Mouse (Mus musculus) erythroid progenitor cell, adult 5-6 weeks (primary cell): ENCODE measurements around the gene Klhl26. TPM values are rescaled to one million over a fixed set of nuclear protein-coding genes. Genes with fewer than 3 reads are reported as not detected.

Experiments
- ATAC-seq: replicated peaks from 2 replicates; pipeline ENCODE4 v1.8.0; 2016; ENCODE audit warnings: moderate number of reproducible peaks, mild to moderate bottlenecking, moderate TSS enrichment, inconsistent platforms; ENCODE audit not compliant: poor library complexity, low FRiP score, severe bottlenecking
- total RNA-seq, 2 experiments: library from RNA; stranded (forward) in 1 of 2; stranded (reverse) in 1 of 2; fragments of 150-400 nt in 1 of 2; fragments of 186-747, 209-891 nt in 1 of 2; gene quantifications; 2 replicates each; pipeline versions ENCODE4 v1.2.3 to v1.2.4; 2015 to 2017; ENCODE audit warnings: low replicate concordance in 2 of 2

Gene Klhl26
- total RNA-seq, 2 experiments from 2014 or later, result 5.1 to 10.1 TPM

GRCm38 (mm10) chr8:70482943-70483342 is 6.2 kb upstream of the Klhl26 start:
- ATAC-seq, result no peak

GRCm38 (mm10) chr8:70481908-70482307 is 5.1 kb upstream of the Klhl26 start:
- no peak for ATAC-seq

GRCm38 (mm10) chr8:70477269-70477982 is 658 bp upstream of the Klhl26 start:
- ATAC-seq, result peak; percentile 33; the same call in 1 of the 2 replicates

- ATAC-seq, result no peak
Observed at GRCm38 (mm10) chr8:70471856-70472255, 4.9 kb downstream of the Klhl26 start.

GRCm38 (mm10) chr8:70469938-70470337 is 6.8 kb downstream of the Klhl26 start:
- ATAC-seq, result no peak

GRCm38 (mm10) chr8:70469295-70469916 is 7.4 kb downstream of the Klhl26 start:
- ATAC-seq, result no peak

- no peak for ATAC-seq
Observed at GRCm38 (mm10) chr8:70468733-70469132, 8.0 kb downstream of the Klhl26 start.

- ATAC-seq, result no peak
Observed at GRCm38 (mm10) chr8:70467907-70468306, 8.9 kb downstream of the Klhl26 start.

GRCm38 (mm10) chr8:70467229-70467725 is 9.5 kb downstream of the Klhl26 start:
- no peak for ATAC-seq

- ATAC-seq, result no peak
Observed at GRCm38 (mm10) chr8:70466771-70467170, 10.0 kb downstream of the Klhl26 start.

GRCm38 (mm10) chr8:70466305-70466704 is 10.5 kb downstream of the Klhl26 start:
- ATAC-seq, result no peak

GRCm38 (mm10) chr8:70465701-70466100 is 11.1 kb downstream of the Klhl26 start:
- no peak for ATAC-seq

GRCm38 (mm10) chr8:70464162-70464561 is 12.6 kb downstream of the Klhl26 start:
- no peak for ATAC-seq

GRCm38 (mm10) chr8:70463306-70463705 is 13.5 kb downstream of the Klhl26 start:
- ATAC-seq, result no peak

GRCm38 (mm10) chr8:70462516-70462813 is 14.3 kb downstream of the Klhl26 start:
- no peak for ATAC-seq

GRCm38 (mm10) chr8:70461765-70462515 is 14.8 kb downstream of the Klhl26 start:
- ATAC-seq, result no peak

- ATAC-seq, result no peak
Observed at GRCm38 (mm10) chr8:70460606-70461005, 16.2 kb downstream of the Klhl26 start.

- ATAC-seq, result no peak
Observed at GRCm38 (mm10) chr8:70460199-70460598, 16.6 kb downstream of the Klhl26 start.

GRCm38 (mm10) chr8:70459636-70460035 is 17.1 kb downstream of the Klhl26 start:
- no peak for ATAC-seq

- no peak for ATAC-seq
Observed at GRCm38 (mm10) chr8:70458462-70458861, 18.3 kb downstream of the Klhl26 start.

GRCm38 (mm10) chr8:70457882-70458281 is 18.9 kb downstream of the Klhl26 start:
- ATAC-seq, result no peak
